Mouse (Mus musculus) testis, postnatal 14 days (tissue): Measurements from ENCODE around the gene Wfdc8.
"Not testable (repeated sequence)": the region's sequence is repeated elsewhere in the genome, so short reads cannot be mapped to it uniquely, and the experiment has no call there.

Source experiments
- DNase-seq: peaks from one replicate; pipeline ENCODE4 v3.0.0; 2021; ENCODE audit warnings: low spot score

The Wfdc8 gene

DNA sequence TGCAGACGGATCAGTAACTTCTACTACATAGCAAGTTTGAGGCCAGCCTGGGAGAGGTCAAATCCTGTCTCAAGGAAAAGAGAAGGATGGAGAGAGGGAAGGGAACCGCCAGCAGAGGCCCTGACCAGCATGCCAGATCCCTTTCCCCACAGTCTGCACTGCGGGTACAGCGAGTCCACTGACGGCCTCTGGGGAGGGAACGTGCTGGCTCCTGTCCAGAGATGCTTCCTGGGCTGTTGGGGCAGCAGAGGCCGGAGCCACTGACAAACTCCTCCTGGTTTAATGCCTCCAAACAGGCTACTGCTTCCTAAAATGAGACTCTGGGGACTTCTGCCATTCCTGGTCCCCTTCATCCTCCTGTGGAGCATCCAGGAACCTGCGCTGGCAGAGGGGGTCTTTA is at the start of gene Wfdc8, which contains the start of gene Wfdc6b:
Gene Wfdc8 (minus strand): TSS at position 156 of the 400 bp plus-strand sequence.
Gene Wfdc6b (plus strand): TSS at position 52 of the 400 bp plus-strand sequence.
- DNase-seq: peak; percentile 83

DNA sequence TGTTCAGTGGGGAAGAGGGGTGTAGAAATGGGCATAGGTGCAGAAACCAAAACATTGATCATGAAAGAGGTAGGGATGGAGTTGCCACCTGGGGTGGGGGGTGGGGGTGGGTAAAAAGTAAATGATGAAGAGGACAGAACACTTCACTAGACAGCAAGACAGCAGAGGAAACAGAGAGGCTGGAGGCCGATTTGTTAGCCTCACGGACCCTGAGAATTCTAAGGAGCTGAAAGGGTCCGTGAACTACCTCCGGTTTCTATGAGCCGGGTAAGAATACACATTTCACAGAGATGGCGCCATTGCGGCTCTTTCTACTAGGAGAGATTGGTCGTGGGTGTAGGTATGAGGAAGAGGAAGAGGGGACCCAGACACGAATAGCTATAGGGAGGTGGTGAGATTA is 43.1 kb upstream of the Wfdc8 start, which contains the start of gene Wfdc9:
Gene Wfdc9 (minus strand): TSS at position 101 of the 400 bp plus-strand sequence.
- DNase-seq: no peak

DNA sequence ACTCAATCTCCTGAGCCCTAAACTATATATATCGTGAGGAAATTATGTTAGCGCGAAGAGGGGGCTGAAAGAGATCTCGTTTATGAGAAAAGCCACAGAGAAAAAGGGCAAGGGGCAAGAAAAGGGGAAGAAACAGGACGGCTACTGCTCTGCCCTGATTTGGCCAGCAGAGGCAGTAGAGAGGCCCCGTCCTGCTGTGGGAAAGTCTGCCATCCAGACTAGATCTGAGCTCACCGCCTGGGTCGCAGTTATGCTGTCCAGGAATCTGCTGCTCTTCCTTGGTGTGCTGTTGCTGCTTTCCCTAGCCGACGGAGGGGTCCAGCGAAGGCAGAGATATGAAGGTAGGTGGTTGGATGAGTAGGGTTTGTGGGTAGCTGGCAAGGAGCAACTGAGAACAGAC is 42.4 kb upstream of the Wfdc8 start, which contains the start of gene Wfdc10:
Gene Wfdc10 (plus strand): TSS at position 189 of the 400 bp plus-strand sequence.
- DNase-seq: peak; percentile 72

DNA sequence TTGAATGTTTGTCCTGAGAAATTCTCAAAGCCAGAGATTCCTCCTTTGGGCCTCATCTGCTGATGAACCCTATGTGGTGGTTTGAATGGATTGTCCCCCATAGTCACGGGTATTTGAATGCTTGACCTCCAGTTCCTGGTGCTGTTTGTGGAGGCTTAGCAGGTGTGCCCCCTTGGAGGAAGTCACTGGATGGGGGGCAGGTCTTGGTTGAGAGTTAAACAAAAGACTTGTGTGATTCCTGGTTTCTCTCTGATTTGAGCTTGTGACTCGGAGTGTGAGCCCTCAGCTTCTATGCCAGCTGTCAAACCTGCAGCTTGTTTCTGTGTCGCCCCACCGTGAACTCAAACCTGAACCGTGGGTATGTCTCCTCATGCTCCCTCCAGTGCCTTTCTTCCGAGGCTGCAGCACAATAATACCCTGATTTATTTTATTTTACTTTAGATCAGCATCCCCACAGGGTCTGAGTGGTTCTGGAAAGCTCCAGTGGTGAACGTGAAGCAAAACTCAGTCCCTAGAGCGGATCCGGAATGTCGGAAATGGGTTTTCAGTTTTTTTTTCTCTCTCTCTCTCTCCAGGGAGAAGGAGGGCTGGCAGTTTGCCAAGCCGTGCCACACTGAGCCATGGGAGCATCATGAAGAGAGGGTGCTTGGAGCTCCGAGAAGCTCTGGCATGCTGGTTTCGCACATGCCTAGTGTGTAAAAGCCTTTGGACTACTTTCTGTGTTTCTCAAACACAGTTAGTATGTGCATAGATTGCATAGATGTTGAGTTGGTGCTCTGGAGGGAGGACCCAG is 28.7 kb upstream of the Wfdc8 start:
- DNase-seq: no peak

DNA sequence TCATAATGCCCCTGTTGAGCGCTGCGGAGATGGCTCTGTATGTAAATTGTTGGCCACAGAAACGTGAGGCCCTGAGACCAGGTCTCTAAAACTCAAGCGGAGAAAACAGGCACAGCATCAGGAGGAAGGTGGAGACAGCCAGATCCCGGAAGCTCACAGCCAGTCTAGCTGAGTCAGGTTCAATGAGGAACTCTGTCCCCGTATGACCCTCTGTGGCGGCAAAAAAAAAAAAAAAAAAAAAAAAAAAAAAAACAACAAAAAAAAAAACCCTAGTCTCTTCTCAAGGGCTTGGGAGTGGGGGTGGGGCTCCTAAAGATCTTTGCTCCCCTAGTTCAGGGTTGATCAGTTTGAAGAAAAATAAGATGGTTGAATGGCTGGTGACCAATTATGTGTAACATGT is 27.7 kb upstream of the Wfdc8 start:
- DNase-seq: no peak

DNA sequence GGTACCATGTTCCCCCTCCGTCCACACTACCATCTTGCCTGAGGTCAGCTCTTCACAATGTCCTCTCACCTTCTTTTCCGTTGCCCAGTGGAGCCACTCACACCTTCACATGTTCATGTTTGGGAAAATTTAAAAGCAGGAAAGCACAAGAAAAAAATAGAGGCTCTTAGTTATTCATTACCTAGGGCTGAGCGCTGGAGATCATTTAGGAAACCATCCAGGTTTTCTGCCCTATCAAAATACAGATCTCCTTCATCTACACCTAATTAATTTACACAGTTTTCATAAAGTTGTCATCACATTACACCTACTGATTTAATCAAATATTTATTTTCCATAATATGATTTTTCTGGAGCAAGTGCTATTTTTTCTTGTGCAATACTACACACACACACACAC is 25.3 kb upstream of the Wfdc8 start, which contains the start of gene Wfdc16:
Gene Wfdc16 (minus strand): TSS at position 101 of the 400 bp plus-strand sequence.
- DNase-seq: no peak

DNA sequence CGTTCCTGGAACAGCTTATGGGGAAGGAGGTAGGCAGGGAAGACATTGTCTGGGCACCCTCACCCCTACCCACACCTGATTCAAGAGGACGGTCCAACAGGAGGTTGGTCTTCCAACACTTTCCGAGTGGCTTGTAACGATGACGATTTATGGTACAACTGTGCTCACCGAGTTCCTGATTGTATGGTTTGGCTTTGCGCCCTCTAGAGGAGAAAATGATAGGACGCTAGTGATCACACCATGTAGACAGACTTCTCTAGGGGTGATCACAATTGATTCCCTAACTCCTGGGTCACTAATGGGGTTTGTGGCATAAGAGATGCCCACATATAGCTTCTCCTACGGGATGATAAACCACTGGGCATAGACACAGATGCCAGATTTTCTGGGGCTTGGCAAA is 21.8 kb upstream of the Wfdc8 start:
- no peak for DNase-seq

DNA sequence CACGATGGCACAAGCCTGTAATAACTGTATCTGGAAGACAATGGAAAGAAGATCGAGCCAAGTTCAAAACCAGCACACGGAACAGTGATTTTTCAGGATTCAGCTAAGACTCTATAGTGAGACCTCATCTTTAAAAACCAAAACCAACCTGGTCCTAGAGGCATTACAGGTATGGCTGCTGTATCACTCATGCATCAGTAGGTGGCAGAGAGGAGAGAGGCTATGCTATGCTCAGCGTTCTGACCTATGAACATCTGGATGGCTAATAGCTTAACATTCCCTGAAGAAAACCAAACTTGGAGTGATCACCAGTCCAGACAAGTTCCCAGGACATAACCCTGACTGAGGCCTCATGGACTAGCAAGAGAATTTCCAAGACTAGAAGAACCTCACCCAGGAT is 8.3 kb upstream of the Wfdc8 start:
- DNase-seq: no peak

DNA sequence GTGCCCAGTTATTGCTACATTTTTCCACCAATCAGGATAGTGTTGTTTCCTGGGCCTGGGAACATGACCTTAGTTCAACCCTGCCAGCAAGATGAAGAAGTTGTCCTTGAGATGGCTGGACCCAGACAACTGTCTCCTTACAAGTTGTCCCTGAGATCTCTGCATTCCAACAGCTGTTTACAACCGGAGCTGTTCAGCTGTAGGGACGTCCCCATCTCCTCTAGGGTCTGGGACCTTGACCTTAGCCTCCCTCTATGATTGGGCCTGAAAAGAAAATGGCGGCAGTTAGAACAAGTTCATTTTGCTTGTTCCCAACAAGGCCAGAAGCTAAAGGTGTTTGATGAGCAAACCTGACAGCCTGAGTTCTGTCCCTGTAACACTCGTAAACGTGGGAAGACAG is 5.6 kb upstream of the Wfdc8 start:
- DNase-seq: peak; percentile 47

DNA sequence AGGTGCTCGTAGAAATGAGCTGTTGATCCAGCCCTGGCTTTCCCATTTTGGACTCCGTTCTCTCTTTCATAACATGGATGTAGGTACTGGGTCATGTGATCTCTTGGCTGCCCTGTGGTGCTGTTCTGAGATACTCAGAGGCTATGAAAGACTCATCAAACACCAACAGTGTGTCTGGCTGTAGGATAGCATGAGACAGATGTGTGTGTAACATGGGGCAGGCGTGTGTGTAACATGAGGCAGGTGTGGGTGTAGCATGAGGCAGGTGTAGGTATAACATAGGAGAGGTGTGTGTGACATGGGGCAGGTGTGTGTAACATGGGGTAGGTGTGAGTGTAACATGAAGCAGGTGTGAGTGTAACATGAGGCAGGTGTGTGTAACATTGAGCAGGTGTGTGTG is 2.0 kb upstream of the Wfdc8 start:
- no peak for DNase-seq

DNA sequence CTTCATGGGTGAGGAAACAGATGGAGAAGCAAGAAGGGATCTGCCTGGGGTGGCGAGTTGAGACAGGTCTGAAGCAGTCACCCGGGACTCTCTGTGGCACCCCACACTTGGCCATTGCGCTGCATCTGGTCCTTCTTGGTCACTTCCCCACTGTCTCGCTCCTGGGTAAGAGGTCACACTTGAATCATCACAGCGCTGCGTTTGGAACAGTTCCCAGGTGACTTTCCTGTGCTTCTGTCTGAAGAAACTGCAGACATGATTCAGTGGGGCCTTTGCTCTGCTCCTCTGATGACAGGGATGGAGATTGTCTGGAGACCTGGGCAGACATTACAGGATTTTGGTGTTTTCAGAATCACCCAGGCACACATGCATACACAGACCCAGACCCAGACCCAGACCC is 4.6 kb downstream of the Wfdc8 start:
- DNase-seq: no peak

DNA sequence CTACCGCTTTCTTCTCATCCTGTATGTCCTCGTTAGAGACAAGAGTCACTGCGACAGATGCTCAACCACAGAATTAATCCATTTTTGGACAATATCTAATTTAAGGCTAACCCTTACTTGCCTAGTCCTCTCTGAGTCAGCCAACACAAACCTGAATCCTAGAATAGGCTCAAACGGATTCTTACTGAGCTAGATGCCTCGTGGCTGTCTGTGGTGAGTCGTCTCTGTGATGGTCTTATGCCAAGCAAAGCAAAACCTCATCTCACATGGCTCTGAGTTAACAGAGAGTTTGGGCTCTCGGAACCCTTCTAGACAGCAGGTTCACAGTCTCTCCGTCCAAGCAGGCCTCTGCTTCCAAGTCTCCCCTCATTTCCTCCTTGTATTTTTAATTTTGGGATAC is 9.0 kb downstream of the Wfdc8 start:
- DNase-seq: no peak

DNA sequence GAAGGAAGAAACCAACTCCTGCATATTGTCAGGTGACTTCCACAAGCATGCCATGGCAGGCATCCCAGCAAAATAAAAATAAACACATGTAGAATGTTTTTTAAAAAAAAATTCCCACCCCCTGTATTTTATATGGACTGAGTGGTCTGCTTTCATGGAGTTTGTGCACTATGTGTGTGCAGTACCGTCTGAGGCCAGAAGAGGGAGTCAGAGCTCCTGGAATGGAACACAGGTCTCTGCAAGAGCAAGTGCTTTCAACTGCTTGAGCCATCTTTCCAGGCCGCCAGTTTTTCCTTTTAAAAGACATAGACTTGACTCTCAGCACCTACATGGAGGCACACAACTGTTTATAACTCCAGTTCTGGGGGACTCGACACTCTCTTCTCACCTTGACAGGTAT is 9.9 kb downstream of the Wfdc8 start:
- no peak for DNase-seq

DNA sequence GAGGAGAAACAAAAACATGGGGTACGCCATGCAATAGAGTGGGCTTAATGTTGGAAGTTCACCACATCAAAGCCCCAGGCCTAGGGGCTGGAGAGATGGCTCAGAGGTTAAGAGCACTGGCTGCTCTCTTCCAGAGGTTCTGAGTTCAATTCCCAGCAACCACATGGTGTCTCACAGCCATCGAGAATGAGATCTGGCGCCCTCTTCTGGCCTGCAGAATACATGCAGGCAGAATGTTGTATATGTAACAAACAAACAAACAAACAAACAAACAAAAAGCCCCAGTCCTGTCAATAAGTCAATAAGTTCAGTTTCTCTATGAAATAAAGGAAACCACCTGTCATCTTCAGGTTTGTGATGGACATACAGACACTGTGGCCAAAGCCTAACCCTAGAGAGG is 13.2 kb downstream of the Wfdc8 start:
- DNase-seq: no peak

DNA sequence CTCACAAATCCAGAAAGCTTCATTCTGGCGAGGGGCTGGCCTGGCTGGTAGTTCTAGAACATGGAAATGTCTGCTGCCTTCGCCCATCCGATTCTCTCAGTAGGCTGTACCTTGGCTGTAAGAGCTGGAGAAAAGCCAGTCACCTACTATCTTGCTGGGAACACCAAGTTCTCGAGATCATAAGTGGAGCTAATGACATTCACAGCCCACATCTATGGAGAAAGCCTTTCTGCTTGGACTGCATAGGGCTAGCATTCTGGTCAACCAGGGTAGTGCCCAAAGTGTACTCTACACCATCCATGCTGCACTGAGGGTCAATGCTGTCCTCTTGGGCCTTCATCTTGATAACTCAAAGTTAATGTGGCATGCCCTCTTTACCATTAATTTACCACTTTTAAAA is 19.9 kb downstream of the Wfdc8 start, which contains the start of gene Eppin:
Gene Eppin (minus strand): TSS at position 101 of the 400 bp plus-strand sequence.
- peak; percentile 74 for DNase-seq

DNA sequence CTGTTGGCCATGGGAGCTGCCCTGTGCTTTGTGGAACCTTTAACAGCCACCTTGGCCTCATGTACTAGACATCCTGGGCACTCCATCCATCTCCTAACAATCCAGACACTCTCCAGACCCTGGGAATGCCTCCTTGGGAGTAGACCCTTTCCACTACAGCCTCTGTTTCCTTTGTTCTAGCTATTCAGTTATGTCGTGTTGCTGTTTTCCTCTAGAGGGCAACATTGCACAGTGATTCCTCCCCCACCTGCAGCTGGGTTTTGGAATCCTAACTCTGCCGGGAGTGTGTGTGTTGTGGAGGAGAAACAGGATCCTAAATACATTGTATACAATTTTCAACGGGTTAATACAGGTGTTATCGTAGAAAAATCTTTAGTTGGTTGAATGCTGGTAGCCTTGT is 21.4 kb downstream of the Wfdc8 start:
- DNase-seq: peak; percentile 64

DNA sequence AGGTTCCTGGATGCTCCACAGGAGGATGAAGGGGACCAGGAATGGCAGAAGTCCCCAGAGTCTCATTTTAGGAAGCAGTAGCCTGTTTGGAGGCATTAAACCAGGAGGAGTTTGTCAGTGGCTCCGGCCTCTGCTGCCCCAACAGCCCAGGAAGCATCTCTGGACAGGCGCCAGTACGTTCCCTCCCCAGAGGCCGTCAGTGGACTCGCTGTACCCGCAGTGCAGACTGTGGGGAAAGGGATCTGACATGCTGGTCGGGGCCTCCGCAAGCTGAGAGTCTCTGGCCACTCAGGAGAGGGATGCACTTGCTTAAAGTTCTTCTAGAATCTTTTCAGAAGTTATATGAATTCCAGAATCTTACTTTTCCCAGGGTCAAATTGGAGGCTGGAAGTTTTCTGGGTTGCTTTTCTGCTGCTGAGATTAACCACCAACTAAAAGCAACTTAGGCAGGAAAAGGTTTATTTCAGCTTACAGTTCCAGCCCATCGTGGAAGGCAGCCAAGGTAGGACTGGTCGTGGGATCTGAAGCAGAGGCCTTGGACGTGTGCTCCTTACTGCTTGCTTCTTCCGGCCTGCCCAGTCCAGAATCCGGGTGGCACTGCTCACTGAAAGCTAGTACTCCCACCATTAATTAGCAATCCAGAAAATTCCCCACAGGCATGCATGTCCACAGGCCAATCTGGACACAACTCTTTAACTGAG is 28.3 kb downstream of the Wfdc8 start, which contains the start of gene Wfdc6a:
Gene Wfdc6a (minus strand): TSS at position 423 of the 701 bp plus-strand sequence.
- peak; percentile 66 for DNase-seq

DNA sequence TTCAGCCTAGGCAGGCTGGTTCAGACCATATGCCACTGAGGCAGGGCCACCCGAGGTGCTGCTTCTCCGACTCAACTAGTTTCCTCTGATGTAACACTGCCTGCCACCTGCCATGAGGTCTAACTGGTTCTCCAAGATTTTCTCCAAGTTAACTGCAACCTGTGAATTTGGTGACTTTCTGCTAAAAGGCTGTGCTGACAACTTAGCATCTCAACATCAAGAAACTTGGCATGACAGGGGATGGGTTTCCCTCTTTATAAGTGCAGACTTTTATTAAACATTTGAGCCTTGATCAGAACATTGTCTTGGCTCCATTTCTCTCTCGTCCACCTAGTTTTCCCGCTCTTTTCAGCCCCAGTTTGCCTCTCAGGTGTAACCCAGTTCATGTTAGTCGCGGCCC is 40.1 kb downstream of the Wfdc8 start, which contains the start of gene Spint3:
Gene Spint3 (minus strand): TSS at position 101 of the 400 bp plus-strand sequence.
- not testable (repeated sequence) for DNase-seq

DNA sequence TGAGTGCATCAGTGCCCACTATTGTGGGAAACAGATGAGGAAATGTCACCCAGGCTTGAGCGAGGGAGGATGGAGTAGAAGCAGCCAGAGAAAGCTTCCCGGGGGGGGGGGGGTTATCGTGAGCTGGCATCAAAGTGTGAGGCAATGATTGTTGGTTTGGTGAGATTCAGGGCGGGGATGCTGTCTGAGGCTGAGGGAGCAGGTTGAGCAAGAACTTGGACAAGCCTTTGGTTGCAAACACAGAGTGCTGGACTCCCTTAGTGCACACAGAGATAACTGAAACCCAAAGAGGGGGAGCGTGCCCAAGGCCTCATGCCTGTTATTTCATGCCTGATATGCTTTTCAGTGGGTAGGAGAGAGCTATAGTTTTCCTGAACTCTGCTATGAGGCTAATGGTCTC is 46.0 kb downstream of the Wfdc8 start:
- DNase-seq: no peak

DNA sequence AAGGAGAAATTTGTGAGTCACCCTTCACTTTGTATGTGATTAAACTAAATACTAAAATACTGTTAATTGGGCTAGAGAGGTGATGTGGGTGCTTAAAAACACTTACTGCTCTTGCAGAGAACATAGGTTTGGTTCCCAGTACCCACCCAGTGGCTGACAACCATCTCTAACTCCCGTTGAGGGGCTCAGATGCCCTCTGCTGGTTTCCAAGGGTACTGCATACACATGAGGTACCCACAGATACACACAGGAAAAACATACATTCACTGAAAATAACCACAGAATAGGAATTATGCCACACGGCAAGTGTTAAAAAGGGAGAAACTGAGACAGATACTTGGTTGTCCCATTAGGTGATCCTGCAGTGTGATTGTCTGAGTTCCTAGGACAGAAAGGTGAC is 46.4 kb downstream of the Wfdc8 start:
- no peak for DNase-seq

DNA sequence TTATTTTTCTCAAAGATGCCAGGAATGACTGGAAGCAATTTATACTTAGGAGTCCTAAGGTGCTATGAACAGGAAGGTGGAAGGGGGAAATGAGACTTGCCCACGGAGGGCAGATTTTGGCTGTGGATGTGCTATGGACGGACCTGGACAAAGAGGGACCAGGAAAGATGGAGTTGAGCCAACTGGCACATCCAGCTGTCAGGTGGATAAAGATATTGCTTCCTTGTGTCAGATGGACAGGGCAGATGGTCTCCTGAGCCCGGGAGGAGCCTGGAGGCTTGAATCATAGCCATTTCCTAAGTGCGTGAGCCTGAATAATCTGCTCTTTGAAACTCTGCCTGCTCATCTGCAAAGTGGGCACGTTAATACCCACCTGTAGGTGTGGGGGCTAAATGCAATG is 49.1 kb downstream of the Wfdc8 start:
- DNase-seq: no peak

DNA sequence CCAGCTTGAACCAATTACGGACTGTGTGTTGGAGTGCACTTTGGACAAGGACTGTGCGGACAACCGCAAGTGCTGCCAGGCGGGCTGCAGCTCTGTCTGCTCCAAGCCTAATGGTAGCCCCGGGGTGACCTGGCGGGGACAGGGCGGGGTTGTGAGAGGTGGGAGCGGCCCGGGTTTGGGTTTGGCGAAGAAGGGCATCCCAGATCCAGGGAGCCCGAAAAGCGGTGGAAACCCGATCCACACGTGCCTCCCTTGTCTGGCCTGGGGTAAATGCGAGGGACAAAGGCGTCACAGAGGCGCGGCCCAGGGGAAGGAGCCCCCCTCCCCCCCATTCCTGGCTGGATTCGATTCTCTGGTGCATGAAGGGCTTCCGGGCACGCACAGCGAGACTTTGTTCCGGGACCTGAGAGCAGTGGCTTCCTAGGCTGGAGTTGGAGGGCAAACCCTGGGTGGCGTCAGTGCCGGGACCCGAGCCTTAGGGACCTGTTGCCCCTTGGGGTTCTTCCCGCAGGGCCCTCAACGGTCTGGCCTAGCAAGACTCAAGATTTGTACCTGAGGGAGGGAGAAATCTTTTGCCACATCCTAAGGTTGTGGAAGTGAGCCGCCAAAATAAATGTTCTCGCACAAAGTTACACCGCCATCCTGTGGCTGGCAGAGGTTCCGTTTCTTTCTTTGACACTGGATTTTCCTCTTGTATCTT is 49.9 kb downstream of the Wfdc8 start:
- DNase-seq: no peak
